Mouse (Mus musculus) heart, embryonic 11.5 days (tissue): ENCODE data around the gene Larp6. TPM values are rescaled to one million over a fixed set of nuclear protein-coding genes. Genes with fewer than 3 reads are reported as not detected.

Experiments
- ATAC-seq: fragments of 200-750 bp; cut with Nextera tagmentation; replicated peaks from 2 replicates; pipeline ENCODE4 v1.8.0; 2017; ENCODE audit warnings: moderate library complexity; ENCODE audit not compliant: insufficient number of reproducible peaks, low FRiP score, low TSS enrichment
- H3K27ac ChIP-seq: fragments of 300-500 bp; sonication (generic); 2 replicates; pipeline ENCODE4 v1.5.1; 2014; ENCODE audit warnings: mild to moderate bottlenecking, low read depth, low read length
- H3K27me3 ChIP-seq: fragments of 300-500 bp; sonication (generic); 2 replicates; pipeline ENCODE4 v1.6.1; 2014; ENCODE audit warnings: mild to moderate bottlenecking, low read length, mixed read lengths; ENCODE audit not compliant: control insufficient read depth, insufficient read depth
- H3K36me3 ChIP-seq: fragments of 300-500 bp; sonication (generic); 2 replicates; pipeline ENCODE4 v1.6.1; 2014; ENCODE audit warnings: mild to moderate bottlenecking, low read length, moderate library complexity, mixed read lengths; ENCODE audit not compliant: control insufficient read depth, insufficient read depth
- H3K4me1 ChIP-seq: fragments of 300-500 bp; sonication (generic); 2 replicates; pipeline ENCODE4 v1.6.1; 2014; ENCODE audit warnings: low read length; ENCODE audit not compliant: control insufficient read depth, insufficient read depth
- H3K4me2 ChIP-seq: fragments of 300-500 bp; sonication (generic); 2 replicates; pipeline ENCODE4 v1.6.1; 2014; ENCODE audit warnings: mild to moderate bottlenecking, moderate library complexity
- H3K4me3 ChIP-seq: fragments of 300-500 bp; sonication (generic); 2 replicates; pipeline ENCODE4 v1.5.1; 2014; ENCODE audit warnings: low read depth, low read length
- H3K9ac ChIP-seq: fragments of 300-500 bp; sonication (generic); 2 replicates; pipeline ENCODE4 v1.6.1; 2014; ENCODE audit warnings: mild to moderate bottlenecking, low read depth, low read length, moderate library complexity
- H3K9me3 ChIP-seq: fragments of 300-500 bp; sonication (generic); replicated peaks from 2 replicates; pipeline ENCODE4 v1.6.1; 2016; ENCODE audit warnings: low read length; ENCODE audit not compliant: control insufficient read depth
- WGBS: fragments of 180-500 bp; shearing (Covaris S2); extraction: QIAGEN DNeasy Blood & Tissue Kit; methylation state at CpG from one replicate; pipeline ENCODE4 v1.1.7; 2014; ENCODE audit not compliant: insufficient replicate concordance; 5-methylcytosine and 5-hydroxymethylcytosine counted together
- polyA plus RNA-seq: library from polyadenylated mRNA; unstranded; fragments of >200 nt; fragmentation: Nextera tagmentation; extraction: Ambion mirVana; gene quantifications from 2 replicates; pipeline ENCODE4 v1.2.1, GENCODE M21; 2014

Larp6 gene
- polyA plus RNA-seq, 1 experiment from 2014 or later: 0.40 TPM

- no peak overlapping the region for H3K4me3 ChIP-seq
- ATAC-seq: no peak
- no peaks in the 10 kb centered on the region for H3K9me3 ChIP-seq
- no peak overlapping the region for H3K9ac ChIP-seq
- 85% methylated on average over 3 of the region's 3 CpGs for WGBS
- no peaks in the 10 kb centered on the region for H3K27me3 ChIP-seq
- 0 out of 2 replicates have a peak, but pooled peaks cover 2% of the 10 kb centered on the region for H3K36me3 ChIP-seq
- H3K4me2 ChIP-seq: no peak overlapping the region
- no peak overlapping the region for H3K27ac ChIP-seq
- no peaks in the 10 kb centered on the region for H3K4me1 ChIP-seq
These were observed 31.8 kb upstream of the Larp6 start for GRCm38 (mm10) chr9:60681005-60681404.

- H3K4me1 ChIP-seq: no peaks in the 10 kb centered on the region
- H3K9me3 ChIP-seq: no peaks in the 10 kb centered on the region
- H3K27ac ChIP-seq: no peak overlapping the region
- ATAC-seq: no peak
- H3K27me3 ChIP-seq: no peaks in the 10 kb centered on the region
- no peak overlapping the region for H3K4me3 ChIP-seq
- no peak overlapping the region for H3K4me2 ChIP-seq
- H3K9ac ChIP-seq: no peak overlapping the region
- H3K36me3 ChIP-seq: 0 out of 2 replicates have a peak, but pooled peaks cover 2% of the 10 kb centered on the region
- WGBS: 82% methylated on average over 4 of the region's 4 CpGs
These were observed 30.0 kb upstream of the Larp6 start for GRCm38 (mm10) chr9:60682753-60683152.

- H3K27me3 ChIP-seq: no peaks in the 10 kb centered on the region
- WGBS: 6% methylated on average over 7 of the region's 7 CpGs
- peak overlapping the region; percentile 66 for H3K9ac ChIP-seq
- no peaks in the 10 kb centered on the region for H3K4me1 ChIP-seq
- H3K36me3 ChIP-seq: no peaks in the 10 kb centered on the region
- no peak for ATAC-seq
- peak overlapping the region; percentile 67 for H3K4me3 ChIP-seq
- peak overlapping the region; percentile 54 for H3K27ac ChIP-seq
- H3K9me3 ChIP-seq: no peaks in the 10 kb centered on the region
- peak overlapping the region; percentile 72 for H3K4me2 ChIP-seq
These were observed 25.4 kb upstream of the Larp6 start for GRCm38 (mm10) chr9:60687415-60687814.

GRCm38 (mm10) chr9:60687891-60688324 lies 24.9 kb upstream of the Larp6 start, which contains the start of gene Lrrc49:
Gene Lrrc49 (minus strand): TSS chr9:60688158.
- Histone ChIP-seq H3K27me3 (no peaks in the 10 kb centered on the region), H3K4me3 (peak within 1 kb of the TSS; percentile 67), H3K9ac (peak within 1 kb of the TSS; percentile 66), H3K4me2 (peak within 1 kb of the TSS; percentile 72), H3K9me3 (no peaks in the 10 kb centered on the region), H3K27ac (peak within 1 kb of the TSS; percentile 54), H3K36me3 (no peaks in the 10 kb centered on the region), H3K4me1 (no peaks in the 10 kb centered on the region)
- under 1% methylated on average over 21 of the region's 21 CpGs for WGBS
- peak; percentile 83 for ATAC-seq

DNA sequence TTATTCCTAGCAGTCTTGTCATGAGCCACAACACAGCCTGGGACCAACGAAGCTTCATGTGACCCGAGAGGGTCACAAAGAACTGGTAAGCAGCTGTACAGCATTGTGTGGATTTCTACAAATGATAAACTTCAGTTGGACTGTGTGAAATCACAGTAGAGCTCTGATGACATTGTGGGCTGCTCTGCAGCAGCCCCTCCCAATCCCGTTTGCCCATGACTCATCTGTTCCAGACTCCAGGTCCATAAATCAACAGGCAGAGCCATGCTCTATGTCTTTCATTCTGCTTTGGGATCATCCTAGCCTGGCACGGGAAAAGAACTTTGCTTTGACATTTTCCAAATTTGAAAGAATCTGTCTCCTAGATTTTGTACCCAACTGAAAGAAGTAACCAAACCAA lies 20.2 kb upstream of the Larp6 start:
- no peak overlapping the region for H3K4me2 ChIP-seq
- WGBS: 44% methylated on average over 4 of the region's 4 CpGs
- no peaks in the 10 kb centered on the region for H3K27me3 ChIP-seq
- no peak overlapping the region for H3K27ac ChIP-seq
- no peak overlapping the region for H3K9ac ChIP-seq
- no peak overlapping the region for H3K4me3 ChIP-seq
- ATAC-seq: no peak
- H3K4me1 ChIP-seq: no peaks in the 10 kb centered on the region
- no peaks in the 10 kb centered on the region for H3K36me3 ChIP-seq
- H3K9me3 ChIP-seq: no peaks in the 10 kb centered on the region

GRCm38 (mm10) chr9:60693986-60694385 lies 18.8 kb upstream of the Larp6 start:
- no peaks in the 10 kb centered on the region for H3K4me1 ChIP-seq
- H3K9ac ChIP-seq: no peak overlapping the region
- no peaks in the 10 kb centered on the region for H3K36me3 ChIP-seq
- H3K27ac ChIP-seq: no peak overlapping the region
- H3K27me3 ChIP-seq: no peaks in the 10 kb centered on the region
- H3K4me2 ChIP-seq: no peak overlapping the region
- 49% methylated on average over 2 of the region's 2 CpGs for WGBS
- no peak for ATAC-seq
- no peaks in the 10 kb centered on the region for H3K9me3 ChIP-seq
- H3K4me3 ChIP-seq: no peak overlapping the region

DNA sequence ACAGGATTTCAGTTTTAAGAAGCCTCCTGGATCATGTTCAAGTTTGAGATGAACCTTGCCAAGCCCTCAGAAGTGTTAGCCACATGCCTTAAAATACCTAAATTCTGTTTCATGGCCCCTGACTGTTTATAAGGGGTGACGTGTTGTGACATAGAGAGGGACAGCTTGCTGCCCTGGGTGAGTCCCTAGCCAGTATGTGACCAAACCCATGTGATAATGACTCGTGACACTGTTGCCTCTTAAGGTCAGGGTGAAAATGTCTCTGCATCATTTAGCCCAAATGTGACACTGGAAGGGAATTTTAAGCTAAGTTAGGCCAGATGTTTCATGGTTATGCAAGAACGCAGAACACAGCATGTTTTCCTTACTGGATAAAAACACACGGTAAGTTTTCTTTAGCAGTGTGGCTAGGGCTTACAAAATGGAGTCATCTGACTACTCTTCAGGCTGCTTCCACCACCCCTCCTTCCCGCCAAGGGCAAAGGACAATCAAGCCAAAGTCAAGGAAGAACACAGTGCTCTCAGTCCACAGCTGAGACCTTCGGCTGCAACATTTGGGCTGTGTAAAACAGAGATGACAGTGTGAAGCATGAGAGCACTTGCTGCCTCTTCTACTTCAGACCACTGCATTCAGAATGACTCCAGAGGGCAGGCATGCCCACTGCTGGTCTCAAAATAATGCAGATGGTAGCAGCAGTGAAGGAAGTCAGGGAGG lies 16.4 kb upstream of the Larp6 start:
- Histone ChIP-seq H3K27ac (no peak overlapping the region), H3K9me3 (no peaks in the 10 kb centered on the region), H3K36me3 (no peaks in the 10 kb centered on the region), H3K27me3 (no peaks in the 10 kb centered on the region), H3K9ac (no peak overlapping the region), H3K4me1 (no peaks in the 10 kb centered on the region), H3K4me3 (no peak overlapping the region), H3K4me2 (no peak overlapping the region)
- WGBS: 58% methylated on average over 6 of the region's 6 CpGs
- no peak for ATAC-seq

GRCm38 (mm10) chr9:60699581-60700231 lies 13.1 kb upstream of the Larp6 start:
- Histone ChIP-seq H3K9ac (no peak overlapping the region), H3K27ac (no peak overlapping the region), H3K4me2 (no peak overlapping the region), H3K4me1 (no peaks in the 10 kb centered on the region), H3K36me3 (no peaks in the 10 kb centered on the region), H3K27me3 (no peaks in the 10 kb centered on the region), H3K4me3 (no peak overlapping the region), H3K9me3 (no peaks in the 10 kb centered on the region)
- 67% methylated on average over 18 of the region's 18 CpGs for WGBS
- ATAC-seq: no peak
